ENCODE assay signal across 10 mouse cellular contexts in the genomic region with DNA sequence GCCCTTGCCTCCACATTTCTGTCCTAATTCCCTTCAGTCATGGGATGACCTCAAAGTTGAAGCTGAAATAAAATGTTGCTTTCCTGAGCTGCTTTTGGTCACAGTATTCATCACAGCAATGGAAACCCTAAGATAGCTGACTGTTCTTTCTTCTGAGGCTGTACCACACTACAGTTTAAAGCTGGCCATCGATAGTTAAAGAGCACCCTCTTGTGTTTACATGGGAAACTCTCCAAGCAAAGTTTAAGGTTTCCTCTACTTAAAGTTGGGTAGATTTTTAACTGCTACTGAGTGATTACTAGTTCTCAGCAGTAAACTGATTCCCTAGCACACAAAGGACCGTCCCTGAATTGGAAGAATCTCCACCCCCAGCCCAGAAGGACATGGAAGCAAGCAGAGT. TPM values are rescaled to one million over a fixed set of nuclear protein-coding genes. Genes with fewer than 3 reads are reported as not detected.
DNase-seq lines count a peak whose midpoint lies in the region; ATAC-seq and TF ChIP-seq lines count a peak whose summit lies in the region.
"Had no signal": no experiment of that assay in that cellular context is flagged by ENCODE, and none has a peak within 500 bp of the region (broad histone marks: within the 10 kb centered on the region; RNA-seq: fewer than 3 reads in every experiment).

No protein-coding gene starts in this region.

- no peak for DNase-seq in layer of hippocampus, adult 2 months (ENCODE audit: low spot score in 2 of 2)
- DNase-seq in layer of hippocampus, adult 9-11 months: no peak
- DNase-seq in ES-CJ7 (ENCODE audit: low read depth, low spot score): peak; percentile 24
- DNase-seq in brain, embryonic 18.5 days (ENCODE audit: low read depth, low spot score): peak; percentile 6
- no peak for DNase-seq in layer of hippocampus, adult 9-10 months (ENCODE audit: low spot score)
- DNase-seq in cerebellum, postnatal 14 days: no peak
- DNase-seq in kidney, postnatal 10 days: no peak

- peak; percentile 55 for ATAC-seq in megakaryocyte progenitor cell, adult 5-6 weeks (replicated peaks; ENCODE audit: poor library complexity)

- H3K4me3 ChIP-seq in layer of hippocampus, adult 2 months: no peak overlapping the region
- H3K4me3 ChIP-seq: hindbrain, embryonic 13.5 days had no signal

- no peak overlapping the region for H3K27ac ChIP-seq in layer of hippocampus, adult 2 months
- H3K27ac ChIP-seq: hindbrain, embryonic 13.5 days; macrophage had no signal

- peak; percentile 76 for TF ChIP-seq CTCF in layer of hippocampus, adult 2 months (conservative IDR thresholded peaks at IDR 0.05)

RNA-seq across cellular contexts. Expression of gene Sae1, which starts 13.9 kb away (rescaled TPM):
- 10 to 100 TPM; 89.8 to 90.7 TPM for total RNA-seq in layer of hippocampus, adult 2 months (2021)
- total RNA-seq in megakaryocyte progenitor cell, adult 5-6 weeks (2015): 76.8 and 81.3 TPM in 2 replicates
- 429 and 547 TPM in 2 replicates for total RNA-seq in megakaryocyte progenitor cell, adult 5-6 weeks (2017)

RNA-seq across cellular contexts. Expression of gene Zc3h4, which starts 27.0 kb away (rescaled TPM):
- total RNA-seq in layer of hippocampus, adult 2 months (2021): 10 to 100 TPM; 62.4 to 64.4 TPM
- 36.5 and 38.7 TPM in 2 replicates for total RNA-seq in megakaryocyte progenitor cell, adult 5-6 weeks (2015)
- total RNA-seq in megakaryocyte progenitor cell, adult 5-6 weeks (2017): 25.9 and 33.5 TPM in 2 replicates

Comparison
In these comparisons a context has a peak if more than half of its experiments do, and no peak if none do; other contexts are left out.
1. DNase-seq: peak in ES-CJ7 (single experiment) and brain, embryonic 18.5 days (single experiment); none in layer of hippocampus, adult 2 months (0 of 2), layer of hippocampus, adult 9-11 months (single experiment), layer of hippocampus, adult 9-10 months (single experiment), cerebellum, postnatal 14 days (0 of 2) and kidney, postnatal 10 days (single experiment).